Mouse (Mus musculus) MEL-GATA-1-ER (cell line): ENCODE results near the gene Egln2.

ENCODE experiments used
- DNase-seq: peaks from one replicate; pipeline ENCODE4 v3.0.0-alpha.2; 2012; ENCODE audit warnings: low read depth; ENCODE audit errors: extremely low read depth

Egln2 gene

GRCm38 (mm10) chr7:27166614-27167474 is at the start of gene Egln2:
TSS of gene Egln2 (minus strand) at chr7:27166802.
- DNase-seq = peak; percentile 95

- no peak for DNase-seq
Observed at GRCm38 (mm10) chr7:27212626-27213025, 46.0 kb upstream of the Egln2 start.

GRCm38 (mm10) chr7:27203730-27204449 is 37.3 kb upstream of the Egln2 start:
- no peak for DNase-seq

- DNase-seq = no peak
Observed at GRCm38 (mm10) chr7:27198779-27199178, 32.2 kb upstream of the Egln2 start.

- no peak for DNase-seq
Observed at GRCm38 (mm10) chr7:27198355-27198754, 31.8 kb upstream of the Egln2 start.

GRCm38 (mm10) chr7:27197634-27198033 is 31.0 kb upstream of the Egln2 start:
- DNase-seq = no peak

GRCm38 (mm10) chr7:27197136-27197535 is 30.5 kb upstream of the Egln2 start:
- DNase-seq = no peak

- peak; percentile 100 for DNase-seq
Observed at GRCm38 (mm10) chr7:27195681-27196611, 29.3 kb upstream of the Egln2 start, which contains the start of the genes BC024978 and Snrpa. TSS of gene BC024978 (plus strand) at chr7:27195781. TSS of gene Snrpa (minus strand) at chr7:27196271.

GRCm38 (mm10) chr7:27193731-27194130 is 27.1 kb upstream of the Egln2 start:
- no peak for DNase-seq

- DNase-seq = no peak
Observed at GRCm38 (mm10) chr7:27192434-27192833, 25.8 kb upstream of the Egln2 start.

GRCm38 (mm10) chr7:27189271-27189931 is 22.8 kb upstream of the Egln2 start:
- DNase-seq = no peak

GRCm38 (mm10) chr7:27185986-27186385 is 19.4 kb upstream of the Egln2 start:
- DNase-seq = no peak

- DNase-seq = no peak
Observed at GRCm38 (mm10) chr7:27184964-27185363, 18.4 kb upstream of the Egln2 start.

GRCm38 (mm10) chr7:27182498-27182897 is 15.9 kb upstream of the Egln2 start:
- no peak for DNase-seq

GRCm38 (mm10) chr7:27180837-27181695 is 14.5 kb upstream of the Egln2 start, which contains the start of the genes Gm21983 and Mia:
TSS of gene Gm21983 (minus strand) at chr7:27181086.
TSS of gene Mia (minus strand) at chr7:27181157.
- no peak for DNase-seq

- no peak for DNase-seq
Observed at GRCm38 (mm10) chr7:27180036-27180435, 13.4 kb upstream of the Egln2 start.

- peak; percentile 39 for DNase-seq
Observed at GRCm38 (mm10) chr7:27179217-27179918, 12.8 kb upstream of the Egln2 start.

- peak; percentile 97 for DNase-seq
Observed at GRCm38 (mm10) chr7:27178324-27179216, 12.0 kb upstream of the Egln2 start, which contains the start of gene Rab4b. TSS of gene Rab4b (minus strand) at chr7:27178896.
